Mouse (Mus musculus) testis, adult 2 months (tissue): ENCODE data around the gene Birc7.

ENCODE experiments used
- CTCF ChIP-seq: fragments of 200-500 bp; IDR thresholded peaks from 2 replicates; pipeline ENCODE4 v1.5.1; 2012; ENCODE audit warnings: low read depth, mild to moderate bottlenecking, inconsistent platforms, low read length, moderate library complexity; ENCODE audit not compliant: control insufficient read depth, insufficient read depth, insufficient replicate concordance
- POLR2A ChIP-seq: fragments of 200-500 bp; IDR thresholded peaks from 2 replicates; pipeline ENCODE4 v1.6.1; 2012; ENCODE audit warnings: low read depth, mild to moderate bottlenecking, inconsistent platforms, low read length, moderate library complexity; ENCODE audit not compliant: control insufficient read depth

- TF ChIP-seq CTCF (no peak), POLR2A (no peak)
These were observed 47.5 kb upstream of the Birc7 start for GRCm38 (mm10) chr2:180881281-180881680.
